Mouse (Mus musculus): ENCODE measurements at regions not wholly inside any gene's neighbourhood (a gene's known extent, or its start where the extent isn't known, plus 50 kb on each side); places are given as distances from the start of the nearest gene placed in this dataset.
"Not testable (repeated sequence)": the region's sequence is repeated elsewhere in the genome, so short reads cannot be mapped to it uniquely, and the experiment has no call there.

DNA sequence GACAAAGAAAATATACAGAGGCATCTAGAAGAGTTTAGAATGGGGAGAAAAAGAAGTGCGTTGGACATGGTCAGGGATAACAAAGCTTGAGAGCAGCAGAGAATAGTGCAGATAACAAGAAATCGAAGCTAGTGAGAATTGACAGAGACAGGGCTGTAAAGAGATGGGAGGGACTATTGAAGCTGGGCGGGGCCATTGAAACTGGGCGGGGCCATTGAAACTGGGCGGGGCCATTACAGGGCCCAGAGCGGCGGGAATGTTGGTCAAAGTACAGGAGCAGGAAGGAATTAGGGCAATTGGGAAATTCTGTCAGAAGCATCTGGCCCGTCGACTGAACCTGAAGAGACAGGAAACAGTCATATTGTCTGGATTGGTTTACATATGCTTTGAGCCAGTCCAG is 243.3 kb upstream of the Srek1ip1 start:
- DNase-seq (ENCODE audit: low spot score in 2 of 2), result no peak

DNA sequence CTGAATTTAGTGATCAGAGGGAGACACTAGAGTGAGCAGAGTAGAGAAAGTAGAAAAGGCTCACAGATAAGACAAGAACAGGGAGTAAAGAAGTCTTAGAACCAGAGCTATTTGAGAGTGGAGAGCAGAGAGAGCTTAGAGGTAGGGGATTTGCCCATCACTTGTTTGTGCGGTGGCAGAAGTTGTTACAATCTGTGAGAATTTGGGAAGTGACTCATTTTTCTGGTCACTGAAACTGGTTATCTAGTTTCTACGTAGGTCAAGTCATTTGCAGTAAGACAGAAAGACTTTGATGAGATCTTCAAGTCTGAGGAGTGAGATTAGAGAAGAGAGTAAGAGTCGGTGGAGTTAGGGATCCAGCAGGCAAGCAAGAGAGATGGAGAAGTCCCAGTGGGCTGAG is 239.0 kb upstream of the Srek1ip1 start:
- DNase-seq (ENCODE audit: low spot score in 2 of 2), result no peak

DNA sequence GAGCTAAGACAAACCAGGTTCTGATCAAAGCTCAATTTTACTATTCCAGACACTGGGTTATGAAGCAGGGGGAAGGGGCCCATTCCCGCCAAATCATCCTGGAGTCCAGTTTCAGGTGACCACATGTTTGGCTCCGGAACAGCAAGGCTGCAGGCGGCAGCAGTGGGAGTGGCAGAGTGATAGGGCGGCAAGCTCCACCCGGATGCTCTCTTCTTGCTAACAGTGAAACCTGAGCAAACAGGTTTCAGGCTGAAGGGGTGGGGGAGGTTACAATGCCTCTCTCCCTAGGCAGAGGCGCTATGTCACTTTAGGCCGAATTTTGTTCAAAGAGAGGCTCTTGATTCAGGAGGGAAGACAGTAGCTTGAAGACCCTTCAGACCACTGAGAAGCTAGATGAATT is 235.7 kb upstream of the Srek1ip1 start:
- DNase-seq (ENCODE audit: low spot score in 2 of 2), result not testable (repeated sequence)

- no peak for DNase-seq (ENCODE audit: low spot score in 2 of 2)
Observed at GRCm38 (mm10) chr13:104559876-104560275, 232.4 kb upstream of the Srek1ip1 start.

- DNase-seq (ENCODE audit: low spot score in 2 of 2), result no peak
Observed at GRCm38 (mm10) chr13:104560500-104561114, 231.7 kb upstream of the Srek1ip1 start.

DNA sequence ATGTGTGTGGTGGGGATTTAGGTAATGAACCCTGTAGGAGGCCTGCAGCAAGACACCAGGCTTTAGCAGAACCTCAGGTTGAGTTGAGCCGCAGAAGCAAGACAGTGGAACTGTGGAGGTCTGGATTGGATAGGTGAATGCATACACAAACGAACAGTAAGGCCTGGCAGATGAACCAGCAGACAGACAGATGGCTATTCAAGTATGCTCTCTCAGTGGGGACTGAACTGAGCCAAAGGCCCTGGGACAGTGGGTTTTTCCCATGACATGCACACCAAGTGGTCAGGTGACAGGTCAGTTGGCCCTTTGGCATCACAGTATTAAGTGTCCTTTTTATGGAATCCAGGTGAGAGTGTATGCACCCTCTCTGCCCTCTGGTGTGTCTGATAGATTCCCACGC is 229.7 kb upstream of the Srek1ip1 start:
- DNase-seq (ENCODE audit: low spot score in 2 of 2), result no peak

- DNase-seq (ENCODE audit: low spot score in 2 of 2), result no peak
Observed at GRCm38 (mm10) chr13:104563019-104563418, 229.3 kb upstream of the Srek1ip1 start.

DNA sequence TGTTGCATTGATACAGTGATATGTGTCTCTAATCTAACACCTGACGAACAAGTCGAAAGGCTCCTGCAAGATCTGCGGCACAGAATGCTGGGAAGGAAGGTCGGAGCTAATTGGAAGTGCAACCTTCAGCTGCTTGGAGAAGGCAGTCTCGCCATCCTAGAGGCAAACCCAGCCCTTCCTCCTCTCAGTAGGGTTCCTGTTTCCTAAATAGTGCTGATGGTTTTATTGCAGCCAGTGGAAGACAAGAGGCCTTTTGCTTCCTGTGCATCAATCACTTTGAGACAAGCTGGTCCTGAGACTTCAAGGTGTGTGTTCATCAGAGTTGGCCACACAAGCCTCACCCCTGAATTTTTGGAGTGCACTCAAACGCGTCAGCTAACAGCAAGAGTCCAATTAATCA is 228.4 kb upstream of the Srek1ip1 start:
- DNase-seq (ENCODE audit: low spot score in 2 of 2), result no peak

GRCm38 (mm10) chr13:104569765-104570164 is 222.5 kb upstream of the Srek1ip1 start:
- no peak for DNase-seq (ENCODE audit: low spot score in 2 of 2)

GRCm38 (mm10) chr13:104572236-104572635 is 220.0 kb upstream of the Srek1ip1 start:
- no peak for DNase-seq (ENCODE audit: low spot score in 2 of 2)

DNA sequence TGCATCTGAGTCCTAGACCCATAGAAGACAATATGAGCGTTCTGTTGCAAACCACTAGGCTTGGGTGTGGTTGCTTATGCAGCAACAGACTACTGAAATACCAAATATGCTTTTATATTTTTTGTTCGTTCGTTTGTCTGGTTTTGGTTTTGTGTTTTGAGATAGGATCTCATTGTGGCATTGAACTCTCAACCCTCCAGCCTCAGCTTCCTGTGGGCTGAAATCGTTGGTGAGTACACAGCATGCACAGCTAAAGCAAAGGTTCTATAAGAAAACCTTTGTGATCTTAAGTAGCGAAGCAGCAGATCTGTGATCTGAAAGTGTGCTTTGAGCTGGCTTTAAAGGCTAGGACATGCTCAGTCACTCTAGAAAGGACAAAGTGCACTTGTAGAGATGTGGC is 217.9 kb upstream of the Srek1ip1 start:
- no peak for DNase-seq (ENCODE audit: low spot score in 2 of 2)

DNA sequence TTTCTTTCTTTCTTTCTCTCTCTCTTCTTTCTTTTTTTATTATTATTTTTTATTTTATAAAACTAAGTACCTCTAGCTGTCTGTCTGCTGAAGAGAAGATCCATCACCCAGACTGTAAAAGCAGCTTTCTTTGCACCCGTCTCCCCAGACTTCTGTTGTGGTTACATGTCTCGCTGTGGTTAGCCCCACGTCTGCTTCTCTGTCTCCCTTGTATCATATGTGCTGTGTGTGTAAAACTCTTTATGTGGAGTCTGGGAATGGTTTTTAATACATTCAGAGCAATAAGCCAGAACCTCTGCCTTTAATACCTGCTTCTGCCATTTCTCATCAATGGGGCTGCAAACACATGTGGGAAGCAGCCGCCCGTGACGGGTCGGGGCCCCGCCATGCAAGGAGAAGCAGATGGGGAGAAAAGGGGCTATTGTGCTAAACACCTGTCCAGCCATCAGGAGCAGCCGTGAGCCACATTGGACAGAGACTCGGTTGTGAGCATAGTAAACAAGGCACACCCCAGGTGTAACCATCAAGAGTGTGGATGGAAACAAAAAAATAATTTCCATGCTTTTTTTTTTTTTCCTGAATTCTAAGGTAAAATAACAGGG is 216.0 kb upstream of the Srek1ip1 start:
- no peak for DNase-seq (ENCODE audit: low spot score in 2 of 2)

GRCm38 (mm10) chr13:104577856-104578255 is 214.4 kb upstream of the Srek1ip1 start:
- no peak for DNase-seq (ENCODE audit: low spot score in 2 of 2)

DNA sequence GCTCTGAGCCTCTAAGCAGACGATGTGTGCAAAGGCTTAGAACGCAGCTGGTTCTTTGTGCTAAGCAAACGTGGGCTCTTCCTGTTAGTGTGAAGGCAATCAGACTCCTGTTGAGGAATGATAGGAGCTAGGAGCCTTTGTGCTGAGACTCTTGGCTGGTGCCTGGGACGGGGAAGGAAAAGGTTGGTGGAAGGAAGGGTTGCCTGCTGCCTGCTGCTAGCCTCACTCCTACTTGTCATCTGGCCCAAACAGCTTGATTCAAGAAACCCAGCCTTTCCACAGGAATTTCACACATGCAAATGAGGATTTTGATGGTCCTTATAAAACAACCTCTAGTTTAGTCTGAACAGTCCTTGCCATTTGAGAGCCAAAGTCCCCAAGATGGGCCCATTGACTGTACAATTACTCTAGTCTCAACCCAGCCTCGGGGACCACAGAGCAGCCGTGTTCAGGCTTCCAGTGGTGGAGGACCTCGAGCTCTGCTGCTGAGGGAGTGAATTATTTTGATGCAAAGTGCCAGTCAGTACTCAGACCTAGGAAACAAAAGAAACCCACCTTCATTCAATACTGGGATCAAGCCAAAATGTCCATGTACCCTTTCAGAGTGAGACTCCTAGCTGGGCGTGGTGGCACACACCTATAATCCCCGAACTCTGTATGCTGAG is 211.5 kb upstream of the Srek1ip1 start:
- DNase-seq (ENCODE audit: low spot score in 2 of 2), result peak in 1 of 2 experiments; percentile 22
